Mouse (Mus musculus): ENCODE measurements at regions not wholly inside any gene's neighbourhood (a gene's known extent, or its start where the extent isn't known, plus 50 kb on each side); places are given as distances from the start of the nearest gene placed in this dataset.

DNA sequence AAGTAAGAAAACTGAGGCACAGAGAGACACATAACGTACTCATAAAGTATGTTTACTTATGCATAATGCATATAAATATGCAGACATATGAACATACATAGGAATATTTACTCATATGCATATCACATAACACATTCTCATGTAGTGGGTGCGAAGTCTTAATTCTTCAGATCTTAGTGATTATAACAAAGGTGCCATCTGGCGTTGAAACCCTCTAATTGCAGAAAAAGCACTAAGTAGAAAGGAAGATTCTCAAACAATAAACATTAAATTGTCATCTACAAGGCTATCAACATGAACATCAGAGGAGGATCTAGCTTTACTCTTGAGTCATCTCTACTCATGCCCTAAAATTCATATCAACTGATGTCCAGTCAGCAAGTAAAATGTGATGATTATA, 314.2 kb upstream of the 2610301B20Rik start:
- in situ Hi-C loops (cut with MseI, MboI): no loop called here

DNA sequence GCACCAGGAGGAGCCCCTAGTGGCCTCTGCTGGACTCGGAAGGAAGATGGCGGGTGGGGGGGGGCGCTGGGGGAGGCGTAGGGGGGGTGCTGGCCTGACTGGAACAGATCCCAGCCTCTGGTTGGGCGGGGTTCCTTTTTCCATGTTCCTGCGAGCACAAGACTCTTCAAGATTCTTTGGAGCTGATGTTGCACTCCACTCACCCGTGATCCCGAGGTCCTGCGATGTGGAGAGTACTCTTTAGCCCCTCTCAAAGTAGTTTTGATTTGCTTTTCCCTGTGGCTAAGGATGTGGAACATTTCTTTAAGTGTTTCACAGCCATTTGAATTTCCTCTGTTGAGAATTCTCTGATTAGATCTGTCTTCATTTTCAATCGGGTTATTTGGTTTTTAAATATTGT, 269.8 kb upstream of the 2610301B20Rik start:
- in situ Hi-C loops (cut with MseI, MboI): no loop called here

DNA sequence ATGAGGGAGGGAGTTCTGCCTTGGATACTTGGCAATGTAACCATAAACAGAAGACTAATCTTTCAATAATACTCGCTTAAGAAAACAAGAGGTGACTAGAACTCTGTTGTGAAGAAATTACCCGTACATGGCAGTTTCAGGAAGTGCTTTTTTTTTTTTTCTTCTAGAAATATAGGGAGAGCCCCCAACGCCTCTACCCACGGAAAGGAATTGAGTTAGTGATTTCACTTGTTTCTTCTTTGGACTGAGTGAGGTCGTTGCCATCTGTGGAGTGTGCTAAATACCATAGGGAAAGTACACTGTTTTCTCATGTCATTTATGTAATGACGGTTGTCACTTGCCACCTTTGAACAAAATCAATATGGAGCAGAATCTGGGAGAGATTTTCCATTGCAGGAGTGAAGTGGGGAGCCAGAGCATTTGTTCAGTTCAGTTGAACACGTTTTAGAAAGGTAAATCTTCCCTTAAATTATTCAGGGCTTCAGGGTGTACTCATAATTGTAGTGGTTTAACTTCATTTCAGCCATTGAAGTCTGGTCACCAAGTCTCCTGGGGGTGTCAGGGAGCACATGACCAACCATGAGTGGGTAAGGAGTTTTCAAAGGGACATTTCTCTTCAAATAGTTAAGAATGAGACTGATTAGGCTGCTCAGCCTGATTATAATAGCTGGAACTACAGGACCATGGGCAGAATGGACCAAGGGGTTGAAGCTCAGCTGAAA, 266.3 kb upstream of the 2610301B20Rik start:
- in situ Hi-C loops (cut with MseI, MboI): no loop called here

DNA sequence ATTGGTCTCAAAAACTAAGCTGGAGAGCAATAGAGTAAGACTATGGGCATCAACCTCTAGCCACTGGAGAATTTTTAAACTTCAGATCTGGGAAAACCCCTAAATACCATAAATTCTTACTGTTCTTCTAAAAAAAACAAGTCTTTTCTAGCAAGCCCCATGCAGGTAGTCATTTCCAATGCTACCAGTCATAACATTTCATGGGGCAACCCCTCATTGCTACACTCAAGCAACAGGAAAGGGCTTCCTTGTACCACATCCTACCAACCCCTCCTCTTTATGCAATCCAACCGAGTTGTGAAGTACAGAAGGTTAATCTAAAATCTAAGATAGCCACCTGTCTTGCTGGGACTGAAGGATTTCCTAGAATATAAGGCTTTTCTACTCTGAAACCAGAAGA, 263.5 kb upstream of the 2610301B20Rik start:
- in situ Hi-C loops (cut with MseI, MboI): no loop called here

Data from mouse trophoblast stem cell (cell line).